Mouse (Mus musculus) lung, adult 2 months (tissue): ENCODE results near the gene Ghrhr.

Experiments used
- CTCF ChIP-seq: fragments of 200-500 bp; IDR thresholded peaks from 2 replicates; pipeline ENCODE4 v1.5.1; 2011; ENCODE audit warnings: mild to moderate bottlenecking, low read length, control low read depth; ENCODE audit not compliant: insufficient read depth
- POLR2A ChIP-seq: fragments of 200-500 bp; IDR thresholded peaks from 2 replicates; pipeline ENCODE4 v1.6.1; 2011; ENCODE audit warnings: low read depth, mild to moderate bottlenecking, control low read depth, low read length, borderline replicate concordance; ENCODE audit errors: extremely low read depth

DNA sequence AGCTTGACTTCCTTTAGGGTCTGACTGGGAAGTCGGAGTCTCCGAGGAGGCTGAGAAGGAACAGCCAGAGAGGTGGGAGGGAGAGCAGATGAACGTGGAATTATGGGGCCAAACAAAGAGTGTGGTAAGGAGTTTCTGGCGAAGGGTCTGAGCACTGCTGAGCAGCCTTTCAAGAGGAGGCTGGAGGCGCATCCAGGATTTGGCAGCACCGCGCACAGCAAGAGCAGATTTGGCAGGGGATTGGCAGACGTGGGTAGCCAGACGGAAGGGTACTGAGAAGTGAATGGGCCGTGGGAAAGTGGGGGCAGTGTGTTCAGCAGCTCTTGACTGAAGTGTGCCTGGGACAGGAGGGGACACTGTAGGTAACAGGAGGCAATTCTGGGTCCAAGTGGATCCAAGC is 18.8 kb downstream of the Ghrhr start:
- no peak for TF ChIP-seq POLR2A
- TF ChIP-seq CTCF = no peak
